Mouse (Mus musculus): ENCODE data around the gene Prkce.

GRCm38 (mm10) chr17:86484087-86484737 lies 316.6 kb downstream of the Prkce start:
- TF ChIP-seq CTCF (IDR thresholded peaks at IDR 0.05; ENCODE audit: borderline replicate concordance, insufficient read depth, low read length) (peak; percentile 37; the same call in 1 of the 2 replicates), POLR2A (IDR thresholded peaks at IDR 0.05; ENCODE audit: low read depth, low read length) (no peak)
